Mouse (Mus musculus) neutrophil, adult 83 days (primary cell): ENCODE measurements around the gene Pomgnt1. TPM values are rescaled to one million over a fixed set of nuclear protein-coding genes. Genes with fewer than 3 reads are reported as not detected.

ENCODE experiments used
- total RNA-seq, 2 experiments: library from RNA; stranded (reverse); gene quantifications; one replicate each; pipeline ENCODE4 v1.2.4; 2023

The Pomgnt1 gene
- total RNA-seq: 10 to 100 TPM in 1 of 2 experiments, 1 to 10 TPM in 1; 9.4 to 14.1 TPM

GRCm38 (mm10) chr4:116123602-116124519 is at the start of gene Pomgnt1, which contains the start of gene Rad54l:
Gene Pomgnt1 (plus strand): TSS chr4:116123840.
Gene Rad54l (minus strand): TSS chr4:116123690.

GRCm38 (mm10) chr4:116074861-116075620 is 48.6 kb upstream of the Pomgnt1 start, which contains the start of the genes Uqcrh and Lrrc41:
Gene Uqcrh (minus strand): TSS chr4:116075071.
Gene Lrrc41 (plus strand): TSS chr4:116075269.

GRCm38 (mm10) chr4:116151238-116151637 is 27.6 kb downstream of the Pomgnt1 start, which contains the start of gene Lurap1:
Gene Lurap1 (minus strand): TSS chr4:116151338.

GRCm38 (mm10) chr4:116167404-116167803 is 43.8 kb downstream of the Pomgnt1 start, which contains the start of gene Tspan1:
Gene Tspan1 (minus strand): TSS chr4:116167601.

GRCm38 (mm10) chr4:116173072-116173471 is 49.4 kb downstream of the Pomgnt1 start, which contains the start of the genes 1700042G07Rik and Gm49337:
Gene 1700042G07Rik (plus strand): TSS chr4:116173372.
Gene Gm49337 (plus strand): TSS chr4:116173384.

Other genes with a start within 250 kb of the Pomgnt1 start
- gene Kncn, start 239.4 kb upstream of the Pomgnt1 start, total RNA-seq: under 1 TPM in 1 of 2 experiments, not detected in 1; 0.29 TPM
- gene 6430628N08Rik, start 233.2 kb upstream of the Pomgnt1 start, total RNA-seq: not detected
- gene Dmbx1, start 183.9 kb upstream of the Pomgnt1 start, total RNA-seq: not detected
- 1 to 10 TPM in 1 of 2 experiments, under 1 TPM in 1; 0.97 to 1.1 TPM for gene Faah, start 105.9 kb upstream of the Pomgnt1 start, total RNA-seq
- gene Nsun4, start 70.0 kb upstream of the Pomgnt1 start, total RNA-seq: 1 to 10 TPM; 5.5 to 6.7 TPM
- 100 to 1,000 TPM; 194 to 206 TPM for gene Uqcrh, start 48.8 kb upstream of the Pomgnt1 start, total RNA-seq
- gene Lrrc41, start 48.6 kb upstream of the Pomgnt1 start, total RNA-seq: 10 to 100 TPM; 17.8 to 20.2 TPM
- gene Rad54l, start 150 bp upstream of the Pomgnt1 start, total RNA-seq: 10 to 100 TPM; 17.5 to 22.4 TPM
- not detected for gene Lurap1, start 27.5 kb downstream of the Pomgnt1 start, total RNA-seq
- not detected for gene Tspan1, start 43.8 kb downstream of the Pomgnt1 start, total RNA-seq
- gene 1700042G07Rik, start 49.5 kb downstream of the Pomgnt1 start, total RNA-seq: not detected
- not detected for gene Gm49337, start 49.5 kb downstream of the Pomgnt1 start, total RNA-seq
- under 1 TPM; 0.90 to 0.94 TPM for gene Pik3r3, start 97.8 kb downstream of the Pomgnt1 start, total RNA-seq